In the genomic region with DNA sequence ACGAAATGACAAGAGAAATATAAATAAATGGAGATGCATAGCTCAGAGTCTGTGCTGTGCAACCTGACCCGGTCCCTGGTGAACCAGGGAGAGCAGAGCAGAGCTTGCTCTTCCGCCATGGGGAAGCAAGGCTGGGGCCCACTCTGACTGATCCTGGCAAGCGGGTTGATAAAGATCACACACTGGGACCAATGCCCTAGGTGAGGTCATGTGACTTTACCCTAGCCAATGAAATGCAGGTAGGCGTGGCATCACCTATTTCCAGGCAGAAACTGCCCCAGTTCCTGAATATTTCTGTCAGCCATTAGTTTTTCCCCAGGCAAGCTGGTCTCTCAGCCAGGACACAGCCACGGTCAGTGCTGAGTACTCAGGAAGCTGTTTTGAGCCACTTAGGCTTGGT, we compare ENCODE assay signal across 10 mouse cellular contexts. TPM values are rescaled to one million over a fixed set of nuclear protein-coding genes. Genes with fewer than 3 reads are reported as not detected.
DNase-seq lines count a peak whose midpoint lies in the region; ATAC-seq and TF ChIP-seq lines count a peak whose summit lies in the region.
"Had no signal": no experiment of that assay in that cellular context is flagged by ENCODE, and none has a peak within 500 bp of the region (broad histone marks: within the 10 kb centered on the region; RNA-seq: fewer than 3 reads in every experiment).

No protein-coding gene starts in this region.

- H3K27ac ChIP-seq in heart, embryonic 12.5 days (ENCODE audit: poor library complexity, severe bottlenecking), result peak overlapping the region; percentile 30; the same call in 1 of the 2 replicates
- no peak overlapping the region for H3K27ac ChIP-seq in ES-E14 (ENCODE audit: insufficient read depth, low read depth, low read length, poor library complexity, severe bottlenecking)
- peak overlapping the region; percentile 24 for H3K27ac ChIP-seq in liver, embryonic 15.5 days (replicated peaks)
- no peak overlapping the region for H3K27ac ChIP-seq in forebrain, embryonic 16.5 days (ENCODE audit: low read length)
- H3K27ac ChIP-seq: hindbrain, embryonic 14.5 days; limb, embryonic 15.5 days had no signal

- no peak overlapping the region for H3K9ac ChIP-seq in heart, embryonic 12.5 days
- H3K9ac ChIP-seq in ES-E14 (ENCODE audit: insufficient read depth, low read depth, low read length, poor library complexity, severe bottlenecking), result peak overlapping the region; percentile 41; the same call in 1 of the 2 replicates
- peak overlapping the region; percentile 21; the same call in 1 of the 2 replicates for H3K9ac ChIP-seq in liver, embryonic 15.5 days
- H3K9ac ChIP-seq in forebrain, embryonic 16.5 days (replicated peaks; ENCODE audit: low read depth, low read length), result no peak overlapping the region
- H3K9ac ChIP-seq: hindbrain, embryonic 14.5 days; limb, embryonic 15.5 days had no signal

- DNase-seq in heart, adult 9 months (ENCODE audit: low spot score in 2 of 2), result no peak
- DNase-seq in ES-E14 (ENCODE audit: low read depth, low spot score), result peak; percentile 53
- DNase-seq in cerebellum, postnatal 4 days (ENCODE audit: low spot score in 2 of 2), result no peak
- no peak for DNase-seq in spleen, postnatal 14 days (ENCODE audit: low spot score in 2 of 2)

- no peaks in the 10 kb centered on the region for H3K9me3 ChIP-seq in heart, embryonic 12.5 days (replicated peaks)
- no peaks in the 10 kb centered on the region for H3K9me3 ChIP-seq in ES-E14 (ENCODE audit: control insufficient read depth, insufficient read depth, low read depth, low read length)
- H3K9me3 ChIP-seq in liver, embryonic 15.5 days (replicated peaks), result no peaks in the 10 kb centered on the region
- H3K9me3 ChIP-seq in forebrain, embryonic 16.5 days (ENCODE audit: control insufficient read depth, low read length), result no peaks in the 10 kb centered on the region
- H3K9me3 ChIP-seq: limb, embryonic 15.5 days had no signal

- ATAC-seq in heart, embryonic 12.5 days (ENCODE audit: insufficient number of reproducible peaks, low FRiP score), result no peak
- ATAC-seq in hematopoietic stem cell, adult 5-6 weeks (replicated peaks in 1 of 2; ENCODE audit: insufficient read depth in 1 of 2, low FRiP score in 2 of 2, low TSS enrichment in 1 of 2, low read depth in 1 of 2, poor library complexity in 2 of 2, severe bottlenecking in 2 of 2), result peak; percentile 33 to 57; a peak in 3 of 4 replicates
- peak; percentile 53 for ATAC-seq in liver, embryonic 15.5 days (ENCODE audit: insufficient read depth)
- no peak for ATAC-seq in forebrain, embryonic 16.5 days

- no peak overlapping the region for H3K4me3 ChIP-seq in heart, embryonic 12.5 days
- no peak overlapping the region for H3K4me3 ChIP-seq in ES-E14 (ENCODE audit: insufficient read depth in 1 of 2, low read depth in 1 of 2, low read length in 2 of 2, poor library complexity in 1 of 2, severe bottlenecking in 1 of 2)
- H3K4me3 ChIP-seq in liver, embryonic 15.5 days (replicated peaks), result peak overlapping the region; percentile 28
- no peak overlapping the region for H3K4me3 ChIP-seq in forebrain, embryonic 16.5 days (replicated peaks; ENCODE audit: low read length)
- H3K4me3 ChIP-seq: limb, embryonic 15.5 days had no signal

- H3K36me3 ChIP-seq in heart, embryonic 12.5 days, result no peaks in the 10 kb centered on the region
- H3K36me3 ChIP-seq in ES-E14 (ENCODE audit: control insufficient read depth, insufficient read depth, low read length, poor library complexity, severe bottlenecking), result no peaks in the 10 kb centered on the region
- H3K36me3 ChIP-seq in liver, embryonic 15.5 days (replicated peaks), result no peaks in the 10 kb centered on the region
- H3K36me3 ChIP-seq in forebrain, embryonic 16.5 days (ENCODE audit: control insufficient read depth, insufficient read depth), result no peaks in the 10 kb centered on the region
- H3K36me3 ChIP-seq: limb, embryonic 15.5 days had no signal

- peaks cover 96% of the 10 kb centered on the region for H3K4me1 ChIP-seq in heart, embryonic 12.5 days (replicated peaks)
- peaks cover 6 to 53% of the 10 kb centered on the region in 2 experiments; a peak in 3 of 4 replicates for H3K4me1 ChIP-seq in ES-E14 (ENCODE audit: control insufficient read depth in 2 of 2, insufficient read depth in 2 of 2, low read length in 2 of 2, poor library complexity in 1 of 2)
- peaks cover 75% of the 10 kb centered on the region for H3K4me1 ChIP-seq in liver, embryonic 15.5 days (replicated peaks)
- H3K4me1 ChIP-seq in forebrain, embryonic 16.5 days (replicated peaks; ENCODE audit: control insufficient read depth, insufficient read depth, low read length), result peaks cover 39% of the 10 kb centered on the region

- in situ Hi-C loops in ES-E14 (cut with MboI; ENCODE audit: low sequenced_read_pairs in 2 of 2, unreplicated experiment in 2 of 2), result no loop called here

- WGBS in heart, embryonic 12.5 days, result 39% methylated on average over 6 of the region's 6 CpGs
- WGBS in liver, embryonic 15.5 days (ENCODE audit: insufficient replicate concordance), result 18% methylated on average over 6 of the region's 6 CpGs
- WGBS in forebrain, embryonic 16.5 days, result 50% methylated on average over 6 of the region's 6 CpGs

- H3K4me2 ChIP-seq in heart, embryonic 12.5 days, result no peak overlapping the region
- peak overlapping the region; percentile 60 for H3K4me2 ChIP-seq in liver, embryonic 15.5 days
- H3K4me2 ChIP-seq in forebrain, embryonic 16.5 days (ENCODE audit: low read length), result no peak overlapping the region
- H3K4me2 ChIP-seq: hindbrain, embryonic 14.5 days; limb, embryonic 15.5 days had no signal

- no peaks in the 10 kb centered on the region for H3K27me3 ChIP-seq in heart, embryonic 12.5 days (replicated peaks)
- no peaks in the 10 kb centered on the region for H3K27me3 ChIP-seq in liver, embryonic 15.5 days
- no peaks in the 10 kb centered on the region for H3K27me3 ChIP-seq in forebrain, embryonic 16.5 days (replicated peaks; ENCODE audit: control insufficient read depth, insufficient read depth, low read length)
- H3K27me3 ChIP-seq: limb, embryonic 15.5 days had no signal

TF ChIP-seq in ES-E14, 5 proteins besides CTCF, POLR2A, EP300 and RAD21:
- TF ChIP-seq HCFC1 (IDR thresholded peaks at IDR 0.05; ENCODE audit: borderline replicate concordance, insufficient read depth, low read length) (no peak), ZC3H11A (IDR thresholded peaks at IDR 0.05; ENCODE audit: borderline replicate concordance, low read depth, low read length) (no peak), CHD2 (IDR thresholded peaks at IDR 0.05; ENCODE audit: low read depth, low read length) (peak; percentile 83), MAFK (IDR thresholded peaks at IDR 0.05; ENCODE audit: insufficient read depth, low read depth, low read length) (no peak), ZNF384 (IDR thresholded peaks at IDR 0.05; ENCODE audit: low read depth, low read length) (no peak)
TF ChIP-seq in ES-E14: peak in this region for 1.

RNA-seq across cellular contexts. Expression of a gene that starts 37.3 kb away (rescaled TPM):
- polyA plus RNA-seq in heart, embryonic 12.5 days (2016; fragmentation: Nextera tagmentation; extraction: Ambion mirVana), result 1.4 and 1.5 TPM in 2 replicates
- 0.42 and 1.2 TPM in 2 replicates for total RNA-seq in ES-E14 (2012; rRNA removed)
- not detected in 2 replicates for total RNA-seq in hematopoietic stem cell, adult 5-6 weeks (2017)
- 0.18 TPM in 1 of 2 replicates, not detected in the other for polyA plus RNA-seq in liver, embryonic 15.5 days (2015; fragmentation: Nextera tagmentation; extraction: Ambion mirVana)
- polyA plus RNA-seq in forebrain, embryonic 16.5 days (2015; fragmentation: Nextera tagmentation; extraction: Ambion mirVana), result 0.56 and 0.94 TPM in 2 replicates

RNA-seq across cellular contexts. Expression of a gene that starts 48.8 kb away (rescaled TPM):
- not detected in 2 replicates for polyA plus RNA-seq in heart, embryonic 12.5 days (2016; fragmentation: Nextera tagmentation; extraction: Ambion mirVana)
- total RNA-seq in ES-E14 (2012; rRNA removed), result not detected in 2 replicates
- total RNA-seq in hematopoietic stem cell, adult 5-6 weeks (2017), result not detected in 2 replicates
- polyA plus RNA-seq in liver, embryonic 15.5 days (2015; fragmentation: Nextera tagmentation; extraction: Ambion mirVana), result not detected in 2 replicates
- not detected in 2 replicates for polyA plus RNA-seq in forebrain, embryonic 16.5 days (2015; fragmentation: Nextera tagmentation; extraction: Ambion mirVana)
- polyA plus RNA-seq: hindbrain, embryonic 14.5 days; limb, embryonic 15.5 days had no signal

Comparison
In these comparisons a context has a peak if more than half of its experiments do, and no peak if none do; other contexts are left out.
1. ATAC-seq: peak in hematopoietic stem cell, adult 5-6 weeks (2 of 2) and liver, embryonic 15.5 days (single experiment); none in heart, embryonic 12.5 days (single experiment) and forebrain, embryonic 16.5 days (single experiment).
2. H3K27ac ChIP-seq: peak in heart, embryonic 12.5 days (single experiment) and liver, embryonic 15.5 days (single experiment); none in ES-E14 (single experiment) and forebrain, embryonic 16.5 days (single experiment).
3. H3K9ac ChIP-seq: peak in ES-E14 (single experiment) and liver, embryonic 15.5 days (single experiment); none in heart, embryonic 12.5 days (single experiment) and forebrain, embryonic 16.5 days (single experiment).